Comparison of ENCODE assay signal across 9 mouse cellular contexts in the genomic region with DNA sequence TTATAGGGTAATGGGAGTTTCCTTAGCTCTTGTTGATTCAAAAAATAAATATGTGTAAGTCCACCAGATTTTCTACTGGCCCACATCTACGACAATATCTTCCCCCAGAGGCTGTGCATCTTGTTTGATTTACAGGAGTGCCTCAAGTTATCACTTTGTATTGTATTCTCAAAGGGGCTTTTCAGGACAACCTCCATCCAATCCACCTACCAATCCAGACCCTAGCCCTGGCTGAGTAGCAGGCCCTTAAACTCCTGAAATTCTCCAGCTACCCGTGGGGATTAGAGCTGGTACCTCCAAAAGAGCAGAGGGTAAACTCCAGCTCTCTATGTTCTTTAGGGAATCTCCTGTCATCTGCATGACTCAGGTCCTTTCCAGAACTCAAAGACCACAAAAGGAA. TPM values are rescaled to one million over a fixed set of nuclear protein-coding genes. Genes with fewer than 3 reads are reported as not detected.
DNase-seq lines count a peak whose midpoint lies in the region; ATAC-seq and TF ChIP-seq lines count a peak whose summit lies in the region.
"Had no signal": no experiment of that assay in that cellular context is flagged by ENCODE, and none has a peak within 500 bp of the region (broad histone marks: within the 10 kb centered on the region; RNA-seq: fewer than 3 reads in every experiment).

No protein-coding gene starts in this region.

- no peaks in the 10 kb centered on the region for H3K9me3 ChIP-seq in lung, embryonic 14.5 days (ENCODE audit: low read depth, low read length)
- no peaks in the 10 kb centered on the region for H3K9me3 ChIP-seq in forebrain, embryonic 13.5 days (replicated peaks)
- no peaks in the 10 kb centered on the region for H3K9me3 ChIP-seq in limb, embryonic 13.5 days
- no peaks in the 10 kb centered on the region for H3K9me3 ChIP-seq in stomach, embryonic 15.5 days

- peak overlapping the region; percentile 90 for H3K4me2 ChIP-seq in lung, embryonic 14.5 days
- peak overlapping the region; percentile 89 for H3K4me2 ChIP-seq in forebrain, embryonic 13.5 days
- peak overlapping the region; percentile 92 for H3K4me2 ChIP-seq in limb, embryonic 13.5 days (replicated peaks)
- peak overlapping the region; percentile 60 for H3K4me2 ChIP-seq in stomach, embryonic 15.5 days

- no peaks in the 10 kb centered on the region for H3K27me3 ChIP-seq in lung, embryonic 14.5 days (ENCODE audit: insufficient read depth, low read length)
- no peaks in the 10 kb centered on the region for H3K27me3 ChIP-seq in forebrain, embryonic 13.5 days
- H3K27me3 ChIP-seq in limb, embryonic 13.5 days: no peaks in the 10 kb centered on the region
- no peaks in the 10 kb centered on the region for H3K27me3 ChIP-seq in stomach, embryonic 15.5 days (replicated peaks)

- peak overlapping the region; percentile 59 for H3K4me3 ChIP-seq in lung, embryonic 14.5 days (ENCODE audit: low read depth, low read length)
- H3K4me3 ChIP-seq in forebrain, embryonic 13.5 days: peak overlapping the region; percentile 98
- peak overlapping the region; percentile 97 for H3K4me3 ChIP-seq in limb, embryonic 13.5 days
- peak overlapping the region; percentile 67 for H3K4me3 ChIP-seq in stomach, embryonic 15.5 days (replicated peaks)

- no peak overlapping the region for H3K27ac ChIP-seq in lung, embryonic 14.5 days (ENCODE audit: low read depth)
- no peak overlapping the region for H3K27ac ChIP-seq in forebrain, embryonic 13.5 days
- H3K27ac ChIP-seq in limb, embryonic 13.5 days: no peak overlapping the region
- H3K27ac ChIP-seq in stomach, embryonic 15.5 days: no peak overlapping the region

- peaks cover 13% of the 10 kb centered on the region; the same call in 1 of the 2 replicates for H3K4me1 ChIP-seq in lung, embryonic 14.5 days (ENCODE audit: insufficient read depth)
- H3K4me1 ChIP-seq in forebrain, embryonic 13.5 days: peaks cover 29% of the 10 kb centered on the region
- peaks cover 23% of the 10 kb centered on the region for H3K4me1 ChIP-seq in limb, embryonic 13.5 days
- H3K4me1 ChIP-seq in stomach, embryonic 15.5 days: peaks cover 9% of the 10 kb centered on the region

- peaks cover 39% of the 10 kb centered on the region for H3K36me3 ChIP-seq in lung, embryonic 14.5 days (ENCODE audit: insufficient read depth)
- peaks cover 37% of the 10 kb centered on the region for H3K36me3 ChIP-seq in forebrain, embryonic 13.5 days (ENCODE audit: poor library complexity, severe bottlenecking)
- peaks cover 44% of the 10 kb centered on the region for H3K36me3 ChIP-seq in limb, embryonic 13.5 days
- peaks cover 16% of the 10 kb centered on the region for H3K36me3 ChIP-seq in stomach, embryonic 15.5 days

- no peak for TF ChIP-seq CTCF in lung, embryonic 14.5 days (IDR thresholded peaks at IDR 0.05; ENCODE audit: low read depth)

- no peak overlapping the region for H3K9ac ChIP-seq in lung, embryonic 14.5 days
- H3K9ac ChIP-seq in forebrain, embryonic 13.5 days: peak overlapping the region; percentile 98; the same call in 1 of the 2 replicates
- 0 out of 2 replicates have a peak overlapping the region, but pooled peaks have one; percentile 43 for H3K9ac ChIP-seq in limb, embryonic 13.5 days
- H3K9ac ChIP-seq in stomach, embryonic 15.5 days: no peak overlapping the region

- 52% methylated on average over 2 of the region's 2 CpGs for whole genome bisulfite sequencing in lung, embryonic 14.5 days
- 59% methylated on average over 2 of the region's 2 CpGs for WGBS in forebrain, embryonic 13.5 days
- WGBS in limb, embryonic 13.5 days: 75% methylated on average over 2 of the region's 2 CpGs
- 46% methylated on average over 2 of the region's 2 CpGs for WGBS in stomach, embryonic 15.5 days

- DNase-seq in lung, embryonic 14.5 days: no peak
- no peak for DNase-seq in lung, postnatal 4 days
- no peak for DNase-seq in embryo, embryonic 9.5 days (ENCODE audit: extremely low spot score)
- no peak for DNase-seq in layer of hippocampus, postnatal 25 days (ENCODE audit: extremely low spot score in 1 of 2, low spot score in 1 of 2)
- no peak for DNase-seq in frontal cortex, adult 2 months (ENCODE audit: extremely low spot score in 1 of 2, low spot score in 1 of 2)
- DNase-seq: layer of hippocampus, adult 9-11 months had no signal

- no peak for ATAC-seq in lung, embryonic 14.5 days (ENCODE audit: insufficient read depth)
- no peak for ATAC-seq in forebrain, embryonic 13.5 days
- no peak for ATAC-seq in limb, embryonic 13.5 days (ENCODE audit: low FRiP score, low read depth)
- ATAC-seq in stomach, embryonic 15.5 days (ENCODE audit: insufficient read depth, low FRiP score, low read depth): no peak

RNA-seq across cellular contexts. Expression of gene Vcp, which starts 2.3 kb away (rescaled TPM):
- polyA plus RNA-seq in lung, embryonic 14.5 days (2014; fragmentation: Nextera tagmentation; extraction: Ambion mirVana): 558 and 560 TPM in 2 replicates
- polyA plus RNA-seq in forebrain, embryonic 13.5 days (2015; fragmentation: Nextera tagmentation; extraction: Ambion mirVana): 545 and 570 TPM in 2 replicates
- 598 and 608 TPM in 2 replicates for polyA plus RNA-seq in limb, embryonic 13.5 days (2015; fragmentation: Nextera tagmentation; extraction: Ambion mirVana)
- polyA plus RNA-seq in stomach, embryonic 15.5 days (2015; fragmentation: Nextera tagmentation; extraction: Ambion mirVana): 430 and 514 TPM in 2 replicates
- 100 to 1,000 TPM; 191 to 201 TPM for total RNA-seq in layer of hippocampus, postnatal 25 days (2021)
- 170 and 193 TPM in 2 replicates for polyA plus RNA-seq in frontal cortex, adult 2 months (2012; rRNA removed)

RNA-seq across cellular contexts. Expression of gene Fancg, which starts 12.3 kb away (rescaled TPM):
- polyA plus RNA-seq in lung, embryonic 14.5 days (2014; fragmentation: Nextera tagmentation; extraction: Ambion mirVana): 19.4 and 20.8 TPM in 2 replicates
- 22.9 and 23.5 TPM in 2 replicates for polyA plus RNA-seq in forebrain, embryonic 13.5 days (2015; fragmentation: Nextera tagmentation; extraction: Ambion mirVana)
- polyA plus RNA-seq in limb, embryonic 13.5 days (2015; fragmentation: Nextera tagmentation; extraction: Ambion mirVana): 19.5 and 20.7 TPM in 2 replicates
- polyA plus RNA-seq in stomach, embryonic 15.5 days (2015; fragmentation: Nextera tagmentation; extraction: Ambion mirVana): 13.0 and 17.2 TPM in 2 replicates
- total RNA-seq in layer of hippocampus, postnatal 25 days (2021): 1 to 10 TPM; 7.7 to 8.7 TPM
- 19.7 and 23.2 TPM in 2 replicates for polyA plus RNA-seq in frontal cortex, adult 2 months (2012; rRNA removed)

RNA-seq across cellular contexts. Expression of gene Pigo, which starts 27.6 kb away (rescaled TPM):
- 19.2 and 21.4 TPM in 2 replicates for polyA plus RNA-seq in lung, embryonic 14.5 days (2014; fragmentation: Nextera tagmentation; extraction: Ambion mirVana)
- polyA plus RNA-seq in forebrain, embryonic 13.5 days (2015; fragmentation: Nextera tagmentation; extraction: Ambion mirVana): 21.4 and 25.3 TPM in 2 replicates
- 25.7 and 26.0 TPM in 2 replicates for polyA plus RNA-seq in limb, embryonic 13.5 days (2015; fragmentation: Nextera tagmentation; extraction: Ambion mirVana)
- 21.7 and 22.6 TPM in 2 replicates for polyA plus RNA-seq in stomach, embryonic 15.5 days (2015; fragmentation: Nextera tagmentation; extraction: Ambion mirVana)
- total RNA-seq in layer of hippocampus, postnatal 25 days (2021): 10 to 100 TPM; 33.9 TPM
- 20.7 and 23.0 TPM in 2 replicates for polyA plus RNA-seq in frontal cortex, adult 2 months (2012; rRNA removed)

RNA-seq across cellular contexts. Expression of gene 1700022I11Rik, which starts 28.6 kb away (rescaled TPM):
- 0.43 and 0.46 TPM in 2 replicates for polyA plus RNA-seq in lung, embryonic 14.5 days (2014; fragmentation: Nextera tagmentation; extraction: Ambion mirVana)
- 0.48 and 0.81 TPM in 2 replicates for polyA plus RNA-seq in forebrain, embryonic 13.5 days (2015; fragmentation: Nextera tagmentation; extraction: Ambion mirVana)
- polyA plus RNA-seq in limb, embryonic 13.5 days (2015; fragmentation: Nextera tagmentation; extraction: Ambion mirVana): 0.78 and 1.1 TPM in 2 replicates
- 0.43 and 1.7 TPM in 2 replicates for polyA plus RNA-seq in stomach, embryonic 15.5 days (2015; fragmentation: Nextera tagmentation; extraction: Ambion mirVana)
- not detected for total RNA-seq in layer of hippocampus, postnatal 25 days (2021)
- polyA plus RNA-seq in frontal cortex, adult 2 months (2012; rRNA removed): 0.11 and 0.18 TPM in 2 replicates

RNA-seq across cellular contexts. Expression of gene Stoml2, which starts 33.5 kb away (rescaled TPM):
- 331 and 340 TPM in 2 replicates for polyA plus RNA-seq in lung, embryonic 14.5 days (2014; fragmentation: Nextera tagmentation; extraction: Ambion mirVana)
- polyA plus RNA-seq in forebrain, embryonic 13.5 days (2015; fragmentation: Nextera tagmentation; extraction: Ambion mirVana): 305 and 335 TPM in 2 replicates
- polyA plus RNA-seq in limb, embryonic 13.5 days (2015; fragmentation: Nextera tagmentation; extraction: Ambion mirVana): 343 and 345 TPM in 2 replicates
- polyA plus RNA-seq in stomach, embryonic 15.5 days (2015; fragmentation: Nextera tagmentation; extraction: Ambion mirVana): 303 TPM in 2 replicates
- 100 to 1,000 TPM in 1 of 2 experiments, 10 to 100 TPM in 1; 85.6 to 108 TPM for total RNA-seq in layer of hippocampus, postnatal 25 days (2021)
- polyA plus RNA-seq in frontal cortex, adult 2 months (2012; rRNA removed): 106 and 107 TPM in 2 replicates

Comparison
In these comparisons a context has a peak if more than half of its experiments do, and no peak if none do; other contexts are left out.
1. H3K9ac ChIP-seq: peak in forebrain, embryonic 13.5 days (single experiment) and limb, embryonic 13.5 days (single experiment); none in lung, embryonic 14.5 days (single experiment) and stomach, embryonic 15.5 days (single experiment).
2. Peak in every context shown above with its lines, with median percentiles within 50 percentile points of each other: H3K4me2 ChIP-seq and H3K4me3 ChIP-seq.